Mouse (Mus musculus): Measurements from ENCODE around the gene Ccdc116. TPM values are rescaled to one million over a fixed set of nuclear protein-coding genes. Genes with fewer than 3 reads are reported as not detected.

Ccdc116 gene
- polyA plus RNA-seq, 2 experiments: 0.37 to 0.92 TPM

DNA sequence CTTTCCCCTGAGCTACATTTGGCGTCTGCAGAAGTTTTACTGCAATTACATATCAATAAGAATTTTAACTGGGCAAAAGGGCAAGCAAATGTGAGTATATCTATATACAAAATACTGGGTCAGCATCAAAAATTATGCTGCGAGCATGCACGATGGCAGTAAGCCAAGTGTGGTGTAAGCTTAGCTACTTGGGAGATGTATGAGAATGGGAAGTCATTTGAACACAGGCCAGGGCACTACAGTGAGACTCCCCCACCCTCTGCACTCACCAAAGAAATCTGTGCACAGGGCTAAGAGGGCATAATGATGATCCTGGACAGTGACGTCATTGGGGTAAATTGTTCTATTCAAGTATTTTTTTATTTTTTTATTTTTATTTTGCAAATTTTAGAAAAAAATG is 42.4 kb downstream of the Ccdc116 start:
- Histone ChIP-seq H3K4me2 (ENCODE audit: low read depth) (no peak overlapping the region), H3K27me3 (ENCODE audit: control insufficient read depth, insufficient read depth, low read length) (no peaks in the 10 kb centered on the region), H3K9ac (replicated peaks) (no peak overlapping the region), H3K27ac (no peak overlapping the region), H3K36me3 (replicated peaks; ENCODE audit: control insufficient read depth, insufficient read depth, low read depth) (peaks cover 44% of the 10 kb centered on the region), H3K4me1 (replicated peaks; ENCODE audit: control insufficient read depth in 2 of 2, insufficient read depth in 2 of 2, low read length in 1 of 2) (no peaks in the 10 kb centered on the region), H3K9me3 (ENCODE audit: control insufficient read depth, low read length) (no peaks in the 10 kb centered on the region), H3K4me3 (ENCODE audit: insufficient read depth in 1 of 2, low read depth in 2 of 2, low read length in 2 of 2) (no peak overlapping the region)
- no peak for TF ChIP-seq EP300 (IDR thresholded peaks at IDR 0.05; ENCODE audit: low read depth)
- no peak for TF ChIP-seq CTCF (IDR thresholded peaks at IDR 0.05; ENCODE audit: low read depth)
- no peak for DNase-seq (ENCODE audit: low read depth in 3 of 3, low spot score in 3 of 3)
- 80% methylated on average over 4 of the region's 4 CpGs for WGBS (ENCODE audit: insufficient replicate concordance)
- ATAC-seq (ENCODE audit: insufficient read depth): no peak

DNA sequence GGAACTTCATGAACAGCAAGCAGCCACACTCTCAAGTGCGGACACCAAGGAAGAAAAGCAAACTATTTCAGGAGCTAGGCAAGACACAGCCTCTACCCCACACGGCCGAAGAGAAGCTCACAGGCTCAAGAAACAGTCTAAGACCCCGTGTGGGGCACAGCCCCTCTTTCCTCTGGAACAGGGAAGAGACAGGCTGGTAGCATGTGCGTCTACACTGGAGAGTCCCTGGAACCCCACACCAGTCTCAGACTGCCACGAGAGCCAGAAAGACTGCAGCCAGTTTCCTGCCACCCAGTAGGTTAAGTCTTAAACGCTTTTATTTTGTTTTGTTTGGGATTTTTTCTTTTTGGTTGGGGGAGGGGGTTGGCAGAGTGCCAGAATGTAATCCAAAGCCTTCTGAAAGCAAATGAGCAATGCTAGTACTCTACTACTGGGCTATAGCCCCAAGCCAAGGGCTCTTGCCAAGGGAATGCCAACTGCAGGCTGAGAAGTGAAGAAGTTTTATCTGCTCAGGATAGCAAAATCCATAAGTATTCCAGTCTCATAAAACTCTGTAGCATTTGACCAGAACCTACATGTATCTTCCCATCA is 44.3 kb downstream of the Ccdc116 start:
- H3K36me3 ChIP-seq (replicated peaks; ENCODE audit: control insufficient read depth, insufficient read depth, low read depth): peaks cover 46% of the 10 kb centered on the region
- TF ChIP-seq CTCF (IDR thresholded peaks at IDR 0.05; ENCODE audit: low read depth) (no peak), EP300 (IDR thresholded peaks at IDR 0.05; ENCODE audit: low read depth) (no peak)
- no peak for DNase-seq (ENCODE audit: low read depth in 3 of 3, low spot score in 3 of 3)

DNA sequence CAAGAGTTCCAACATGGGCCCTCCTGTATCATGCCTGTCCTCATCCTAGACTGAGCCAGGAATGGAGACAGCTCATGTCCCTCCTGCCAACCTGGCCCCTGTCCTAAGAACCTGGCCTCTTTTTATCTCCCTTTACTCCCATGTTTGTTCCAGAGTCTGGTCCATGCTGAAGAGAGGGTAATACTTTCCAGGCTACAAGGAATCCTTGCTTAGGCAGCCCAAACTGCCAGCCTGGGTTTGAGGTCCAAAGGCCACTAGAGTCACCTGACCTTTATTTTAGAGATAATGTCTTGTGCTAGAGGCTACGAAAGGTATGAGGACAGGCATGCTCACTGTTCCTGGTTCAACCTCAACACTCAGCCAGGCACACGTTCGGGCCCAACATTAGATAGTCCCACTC is 50.1 kb downstream of the Ccdc116 start:
- H3K4me3 ChIP-seq (ENCODE audit: insufficient read depth in 1 of 2, low read depth in 2 of 2, low read length in 2 of 2): no peak overlapping the region
- no peak for ATAC-seq (ENCODE audit: insufficient read depth)
- WGBS (ENCODE audit: insufficient replicate concordance): 77% methylated on average over 3 of the region's 3 CpGs
- peaks cover 52% of the 10 kb centered on the region for H3K36me3 ChIP-seq (replicated peaks; ENCODE audit: control insufficient read depth, insufficient read depth, low read depth)
- H3K4me2 ChIP-seq (ENCODE audit: low read depth): no peak overlapping the region
- no peaks in the 10 kb centered on the region for H3K27me3 ChIP-seq (ENCODE audit: control insufficient read depth, insufficient read depth, low read length)
- DNase-seq (ENCODE audit: low read depth in 3 of 3, low spot score in 3 of 3): no peak
- TF ChIP-seq CTCF (IDR thresholded peaks at IDR 0.05; ENCODE audit: low read depth) (no peak), EP300 (IDR thresholded peaks at IDR 0.05; ENCODE audit: low read depth) (no peak)
- H3K9me3 ChIP-seq (ENCODE audit: control insufficient read depth, low read length): no peaks in the 10 kb centered on the region
- no peaks in the 10 kb centered on the region for H3K4me1 ChIP-seq (replicated peaks; ENCODE audit: control insufficient read depth in 2 of 2, insufficient read depth in 2 of 2, low read length in 1 of 2)
- H3K27ac ChIP-seq: no peak overlapping the region
- H3K9ac ChIP-seq (replicated peaks): no peak overlapping the region

More for the DNA sequence above, 44.3 kb downstream of the Ccdc116 start:
- no peak overlapping the region for H3K9ac ChIP-seq (replicated peaks)
- WGBS (ENCODE audit: insufficient replicate concordance): 74% methylated on average over 7 of the region's 7 CpGs
- H3K4me2 ChIP-seq (ENCODE audit: low read depth): no peak overlapping the region
- no peak overlapping the region for H3K4me3 ChIP-seq (ENCODE audit: insufficient read depth in 1 of 2, low read depth in 2 of 2, low read length in 2 of 2)
- no peak overlapping the region for H3K27ac ChIP-seq
- no peaks in the 10 kb centered on the region for H3K27me3 ChIP-seq (ENCODE audit: control insufficient read depth, insufficient read depth, low read length)
- no peaks in the 10 kb centered on the region for H3K9me3 ChIP-seq (ENCODE audit: control insufficient read depth, low read length)
- no peaks in the 10 kb centered on the region for H3K4me1 ChIP-seq (replicated peaks; ENCODE audit: control insufficient read depth in 2 of 2, insufficient read depth in 2 of 2, low read length in 1 of 2)
- no peak for ATAC-seq (ENCODE audit: insufficient read depth)

MicroRNAs encoded within 50 kb of the gene (microRNA counts, 519-probe panel; counts per million panel counts)
- microRNA mmu-miR-130b: 6,836 counts per million, percentile 63 among the panel's probes with 10 or more counts
- 69.9 counts per million for microRNA mmu-miR-301b

Small RNA genes lying within 50 kb of the gene (microRNA-seq; reads per million reads assigned to microRNA genes)
- gene Mir130b (6,086 reads per million, percentile 88 among the genes with 10 or more reads in this experiment), gene Mir301b (79.5 reads per million, percentile 45 among the genes with 10 or more reads in this experiment)

Other genes starting within 250 kb of the Ccdc116 start
- 41.1 and 55.1 TPM in 2 replicates for gene Mapk1, start 163.8 kb downstream of the Ccdc116 start, polyA plus RNA-seq (2012; rRNA removed)
- gene Mapk1, start 163.8 kb downstream of the Ccdc116 start, polyA plus RNA-seq (2014; fragmentation: Nextera tagmentation; extraction: Ambion mirVana): 91.6 and 107 TPM in 2 replicates
- gene Ypel1, start 77.5 kb downstream of the Ccdc116 start, polyA plus RNA-seq (2012; rRNA removed): 0.20 and 0.51 TPM in 2 replicates
- 0.43 and 0.94 TPM in 2 replicates for gene Ypel1, start 77.5 kb downstream of the Ccdc116 start, polyA plus RNA-seq (2014; fragmentation: Nextera tagmentation; extraction: Ambion mirVana)
- gene Ppil2, start 36.0 kb downstream of the Ccdc116 start, polyA plus RNA-seq (2012; rRNA removed): 29.1 and 33.4 TPM in 2 replicates
- 46.1 and 50.5 TPM in 2 replicates for gene Ppil2, start 36.0 kb downstream of the Ccdc116 start, polyA plus RNA-seq (2014; fragmentation: Nextera tagmentation; extraction: Ambion mirVana)
- 18.8 and 21.5 TPM in 2 replicates for gene 2610318N02Rik, start 22.1 kb downstream of the Ccdc116 start, polyA plus RNA-seq (2012; rRNA removed)
- 15.2 and 16.7 TPM in 2 replicates for gene 2610318N02Rik, start 22.1 kb downstream of the Ccdc116 start, polyA plus RNA-seq (2014; fragmentation: Nextera tagmentation; extraction: Ambion mirVana)
- 22.4 and 23.3 TPM in 2 replicates for gene Sdf2l1, start 14.8 kb downstream of the Ccdc116 start, polyA plus RNA-seq (2012; rRNA removed)
- 38.3 and 41.0 TPM in 2 replicates for gene Sdf2l1, start 14.8 kb downstream of the Ccdc116 start, polyA plus RNA-seq (2014; fragmentation: Nextera tagmentation; extraction: Ambion mirVana)
- gene Ydjc, start 2.6 kb downstream of the Ccdc116 start, polyA plus RNA-seq (2012; rRNA removed): 10.2 and 10.8 TPM in 2 replicates
- 7.9 and 9.6 TPM in 2 replicates for gene Ydjc, start 2.6 kb downstream of the Ccdc116 start, polyA plus RNA-seq (2014; fragmentation: Nextera tagmentation; extraction: Ambion mirVana)
- gene Ube2l3, start 55.4 kb upstream of the Ccdc116 start, polyA plus RNA-seq (2012; rRNA removed): 34.6 and 65.1 TPM in 2 replicates
- 208 and 218 TPM in 2 replicates for gene Ube2l3, start 55.4 kb upstream of the Ccdc116 start, polyA plus RNA-seq (2014; fragmentation: Nextera tagmentation; extraction: Ambion mirVana)
- 0.01 and 0.03 TPM in 2 replicates for gene Rimbp3, start 61.4 kb upstream of the Ccdc116 start, polyA plus RNA-seq (2012; rRNA removed)
- 0.05 and 0.06 TPM in 2 replicates for gene Rimbp3, start 61.4 kb upstream of the Ccdc116 start, polyA plus RNA-seq (2014; fragmentation: Nextera tagmentation; extraction: Ambion mirVana)
- gene Hic2, start 86.3 kb upstream of the Ccdc116 start, polyA plus RNA-seq (2012; rRNA removed): 2.0 and 2.2 TPM in 2 replicates
- gene Hic2, start 86.3 kb upstream of the Ccdc116 start, polyA plus RNA-seq (2014; fragmentation: Nextera tagmentation; extraction: Ambion mirVana): 2.0 TPM in 2 replicates
- gene Tmem191c, start 128.8 kb upstream of the Ccdc116 start, polyA plus RNA-seq (2012; rRNA removed): 2.9 and 4.3 TPM in 2 replicates
- gene Tmem191c, start 128.8 kb upstream of the Ccdc116 start, polyA plus RNA-seq (2014; fragmentation: Nextera tagmentation; extraction: Ambion mirVana): 1.6 TPM in 2 replicates
- gene Serpind1, start 184.1 kb upstream of the Ccdc116 start, polyA plus RNA-seq (2012; rRNA removed): 101 and 113 TPM in 2 replicates
- 154 and 169 TPM in 2 replicates for gene Serpind1, start 184.1 kb upstream of the Ccdc116 start, polyA plus RNA-seq (2014; fragmentation: Nextera tagmentation; extraction: Ambion mirVana)